Mouse (Mus musculus) E14TG2a.4 (cell line): ENCODE data around the gene Rpp25l.
"Not testable (repeated sequence)": the region's sequence is repeated elsewhere in the genome, so short reads cannot be mapped to it uniquely, and the experiment has no call there.

Experiments used
- H3K27me3 ChIP-seq: 2 replicates; pipeline ENCODE4 v1.6.1; 2014; ENCODE audit warnings: low read length, control low read depth; ENCODE audit not compliant: insufficient read depth
- H3K36me3 ChIP-seq: 2 replicates; pipeline ENCODE4 v1.6.1; 2014; ENCODE audit warnings: low read length, control low read depth; ENCODE audit not compliant: insufficient read depth
- H3K4me1 ChIP-seq: replicated peaks from 2 replicates; pipeline ENCODE4 v1.6.1; 2014; ENCODE audit warnings: low read depth, low read length, control low read depth
- H3K4me3 ChIP-seq: replicated peaks from 2 replicates; pipeline ENCODE4 v1.5.1; 2014; ENCODE audit warnings: mild to moderate bottlenecking, low read length
- H3K9me3 ChIP-seq: 2 replicates; pipeline ENCODE4 v1.6.1; 2014; ENCODE audit warnings: low read length, control low read depth
- CTCF ChIP-seq: conservative IDR thresholded peaks from 2 replicates; pipeline ENCODE4 v1.5.1; 2014; ENCODE audit warnings: low read length
- NANOG ChIP-seq: IDR thresholded peaks from 2 replicates; pipeline ENCODE4 v1.6.1; 2014; ENCODE audit warnings: borderline replicate concordance, low read length, mixed read lengths
- POU5F1 ChIP-seq: IDR thresholded peaks from 2 replicates; pipeline ENCODE4 v1.6.1; 2014; ENCODE audit warnings: low read length, borderline replicate concordance

Gene Rpp25l

GRCm38 (mm10) chr4:41685882-41686492 is 27.3 kb downstream of the Rpp25l start:
- H3K4me3 ChIP-seq, H3K9me3 ChIP-seq, H3K36me3 ChIP-seq: not testable (repeated sequence)
- H3K27me3 ChIP-seq, result peaks cover 36% of the 10 kb centered on the region
- H3K4me1 ChIP-seq, result peaks cover 13% of the 10 kb centered on the region

- not testable (repeated sequence) for H3K9me3 ChIP-seq, H3K4me3 ChIP-seq, H3K36me3 ChIP-seq
- Histone ChIP-seq H3K27me3 (peaks cover 44% of the 10 kb centered on the region), H3K4me1 (peaks cover 20% of the 10 kb centered on the region)
Observed at GRCm38 (mm10) chr4:41684931-41685453, 28.3 kb downstream of the Rpp25l start.

- H3K4me1 ChIP-seq, result peaks cover 25% of the 10 kb centered on the region
- 0 out of 2 replicates have a peak overlapping the region, but pooled peaks have one; percentile 13 for H3K4me3 ChIP-seq
- H3K9me3 ChIP-seq, H3K36me3 ChIP-seq: not testable (repeated sequence)
- H3K27me3 ChIP-seq, result peaks cover 51% of the 10 kb centered on the region
Observed at GRCm38 (mm10) chr4:41684131-41684930, 29.0 kb downstream of the Rpp25l start.

GRCm38 (mm10) chr4:41683303-41683702 is 30.0 kb downstream of the Rpp25l start:
- Histone ChIP-seq H3K4me1 (peaks cover 33% of the 10 kb centered on the region), H3K4me3 (peak overlapping the region; percentile 48), H3K27me3 (peaks cover 58% of the 10 kb centered on the region)
- not testable (repeated sequence) for H3K9me3 ChIP-seq, H3K36me3 ChIP-seq

GRCm38 (mm10) chr4:41682789-41683188 is 30.5 kb downstream of the Rpp25l start:
- H3K36me3 ChIP-seq, result no peaks in the 10 kb centered on the region
- TF ChIP-seq CTCF (no peak), NANOG (no peak), POU5F1 (no peak)
- H3K4me1 ChIP-seq, result peaks cover 34% of the 10 kb centered on the region

GRCm38 (mm10) chr4:41681947-41682346 is 31.4 kb downstream of the Rpp25l start:
- Histone ChIP-seq H3K9me3 (no peaks in the 10 kb centered on the region), H3K36me3 (no peaks in the 10 kb centered on the region), H3K4me1 (peaks cover 43% of the 10 kb centered on the region), H3K27me3 (peaks cover 71% of the 10 kb centered on the region), H3K4me3 (no peak overlapping the region)
- no peak for TF ChIP-seq NANOG
- TF ChIP-seq POU5F1, result no peak
- TF ChIP-seq CTCF, result no peak

More at GRCm38 (mm10) chr4:41682789-41683188, 30.5 kb downstream of the Rpp25l start:
- no peaks in the 10 kb centered on the region for H3K9me3 ChIP-seq
- peaks cover 62% of the 10 kb centered on the region for H3K27me3 ChIP-seq
- H3K4me3 ChIP-seq, result peak overlapping the region; percentile 26; the same call in 1 of the 2 replicates

- Histone ChIP-seq H3K4me1 (peaks cover 50% of the 10 kb centered on the region), H3K9me3 (no peaks in the 10 kb centered on the region), H3K27me3 (peaks cover 74% of the 10 kb centered on the region), H3K4me3 (no peak overlapping the region), H3K36me3 (no peaks in the 10 kb centered on the region)
- TF ChIP-seq POU5F1 (no peak), NANOG (no peak), CTCF (no peak)
Observed at GRCm38 (mm10) chr4:41681176-41681575, 32.2 kb downstream of the Rpp25l start.

- TF ChIP-seq NANOG (no peak), POU5F1 (no peak), CTCF (no peak)
- H3K4me3 ChIP-seq, result no peak overlapping the region
- peaks cover 82% of the 10 kb centered on the region for H3K27me3 ChIP-seq
- no peaks in the 10 kb centered on the region for H3K9me3 ChIP-seq
- peaks cover 54% of the 10 kb centered on the region for H3K4me1 ChIP-seq
- H3K36me3 ChIP-seq, result no peaks in the 10 kb centered on the region
Observed at GRCm38 (mm10) chr4:41679291-41679690, 34.0 kb downstream of the Rpp25l start.

GRCm38 (mm10) chr4:41678863-41679262 is 34.5 kb downstream of the Rpp25l start:
- no peak overlapping the region for H3K4me3 ChIP-seq
- H3K27me3 ChIP-seq, result peaks cover 80% of the 10 kb centered on the region
- no peaks in the 10 kb centered on the region for H3K36me3 ChIP-seq
- no peaks in the 10 kb centered on the region for H3K9me3 ChIP-seq
- TF ChIP-seq NANOG (no peak), POU5F1 (no peak), CTCF (no peak)
- H3K4me1 ChIP-seq, result peaks cover 52% of the 10 kb centered on the region
